Mouse (Mus musculus): ENCODE data around the gene Hibadh. TPM values are rescaled to one million over a fixed set of nuclear protein-coding genes. Genes with fewer than 3 reads are reported as not detected.
"Not testable (repeated sequence)": the region's sequence is repeated elsewhere in the genome, so short reads cannot be mapped to it uniquely, and the experiment has no call there.

Gene Hibadh
- polyA plus RNA-seq, 1 experiment from 2014 or later = 97.4 TPM

DNA sequence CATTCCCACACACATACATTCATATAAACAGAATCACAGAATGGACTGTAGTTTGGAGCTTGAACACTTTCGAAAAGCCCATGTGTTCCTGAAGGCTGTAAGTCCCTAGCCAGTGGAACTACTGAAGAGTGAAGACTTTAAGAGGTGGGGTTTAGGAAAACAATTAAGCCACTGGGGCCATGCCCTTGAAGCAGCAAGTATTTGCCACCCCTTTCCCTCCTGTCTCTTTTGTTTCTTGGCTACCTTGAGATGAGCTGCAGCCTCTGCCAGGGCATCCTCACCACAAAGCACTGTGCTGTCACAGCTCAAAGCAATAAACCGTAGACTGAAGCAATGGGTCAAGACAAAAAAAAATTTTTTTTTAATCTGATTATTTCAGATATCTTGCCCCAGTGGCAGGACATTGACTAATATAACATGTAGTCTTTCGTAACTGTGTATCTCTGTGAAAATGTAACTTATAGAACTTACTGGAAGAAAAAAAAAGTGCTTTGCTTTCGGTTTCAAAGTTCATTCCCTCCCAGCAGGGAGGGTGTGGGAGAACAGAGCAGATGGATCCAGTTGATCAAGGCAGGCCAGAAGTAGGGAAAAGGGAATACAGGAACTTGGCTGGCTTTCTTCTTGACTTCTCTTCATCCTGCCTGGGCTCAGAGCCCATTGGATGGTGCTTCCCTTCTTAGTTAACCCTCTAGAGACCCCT lies 35.2 kb upstream of the Hibadh start:
- no peak overlapping the region for H3K4me2 ChIP-seq (ENCODE audit: low read length)
- no peaks in the 10 kb centered on the region for H3K9me3 ChIP-seq (ENCODE audit: control insufficient read depth, low read length)
- no peak overlapping the region for H3K9ac ChIP-seq (ENCODE audit: low read length)
- no peak for ATAC-seq (ENCODE audit: insufficient number of reproducible peaks, insufficient read depth, low FRiP score, low read depth)
- WGBS = 69% methylated on average over 4 of the region's 4 CpGs
- H3K27ac ChIP-seq (replicated peaks in 1 of 2; ENCODE audit: control insufficient read depth in 1 of 2, insufficient read depth in 1 of 2, low read depth in 2 of 2, low read length in 2 of 2) = no peak overlapping the region
- H3K27me3 ChIP-seq (ENCODE audit: control insufficient read depth, insufficient read depth, low read length) = no peaks in the 10 kb centered on the region
- H3K4me3 ChIP-seq (ENCODE audit: control insufficient read depth in 1 of 2, insufficient read depth in 1 of 2, low read depth in 1 of 2, low read length in 2 of 2) = no peak overlapping the region
- no peaks in the 10 kb centered on the region for H3K36me3 ChIP-seq (ENCODE audit: control insufficient read depth, insufficient read depth, low read length)
- H3K4me1 ChIP-seq (ENCODE audit: control insufficient read depth in 2 of 2, insufficient read depth in 2 of 2, low read length in 2 of 2) = peaks cover 0 to 2% of the 10 kb centered on the region in 2 experiments; a peak in 2 of 4 replicates

DNA sequence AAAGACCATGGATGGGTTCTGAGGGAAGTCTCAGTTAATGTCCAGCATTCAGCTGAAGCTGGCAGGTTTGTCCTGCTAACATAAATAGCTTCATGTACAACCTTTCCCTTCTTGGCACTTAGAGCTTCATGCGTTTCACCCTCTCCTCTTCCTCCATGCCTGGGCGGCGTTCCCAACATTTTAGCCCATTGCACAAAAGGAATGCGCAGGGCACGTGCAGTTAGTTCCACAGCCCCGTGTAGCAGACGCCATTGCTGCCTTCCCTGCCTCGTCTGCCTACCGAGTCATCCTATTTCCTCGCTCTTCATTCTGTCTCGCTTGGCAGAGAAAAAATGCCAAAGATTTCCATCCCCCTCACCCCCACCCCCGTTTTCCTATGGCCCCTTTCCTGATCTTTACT lies 34.4 kb upstream of the Hibadh start:
- Histone ChIP-seq H3K9ac (ENCODE audit: low read length) (no peak overlapping the region), H3K9me3 (ENCODE audit: control insufficient read depth, low read length) (no peaks in the 10 kb centered on the region), H3K4me1 (ENCODE audit: control insufficient read depth in 2 of 2, insufficient read depth in 2 of 2, low read length in 2 of 2) (peaks cover 0 to 2% of the 10 kb centered on the region in 2 experiments; a peak in 2 of 4 replicates), H3K4me2 (ENCODE audit: low read length) (no peak overlapping the region), H3K27me3 (ENCODE audit: control insufficient read depth, insufficient read depth, low read length) (no peaks in the 10 kb centered on the region), H3K4me3 (ENCODE audit: control insufficient read depth in 1 of 2, insufficient read depth in 1 of 2, low read depth in 1 of 2, low read length in 2 of 2) (no peak overlapping the region), H3K27ac (replicated peaks in 1 of 2; ENCODE audit: control insufficient read depth in 1 of 2, insufficient read depth in 1 of 2, low read depth in 2 of 2, low read length in 2 of 2) (no peak overlapping the region), H3K36me3 (ENCODE audit: control insufficient read depth, insufficient read depth, low read length) (no peaks in the 10 kb centered on the region)
- no peak for ATAC-seq (ENCODE audit: insufficient number of reproducible peaks, insufficient read depth, low FRiP score, low read depth)
- WGBS = 66% methylated on average over 12 of the region's 12 CpGs

DNA sequence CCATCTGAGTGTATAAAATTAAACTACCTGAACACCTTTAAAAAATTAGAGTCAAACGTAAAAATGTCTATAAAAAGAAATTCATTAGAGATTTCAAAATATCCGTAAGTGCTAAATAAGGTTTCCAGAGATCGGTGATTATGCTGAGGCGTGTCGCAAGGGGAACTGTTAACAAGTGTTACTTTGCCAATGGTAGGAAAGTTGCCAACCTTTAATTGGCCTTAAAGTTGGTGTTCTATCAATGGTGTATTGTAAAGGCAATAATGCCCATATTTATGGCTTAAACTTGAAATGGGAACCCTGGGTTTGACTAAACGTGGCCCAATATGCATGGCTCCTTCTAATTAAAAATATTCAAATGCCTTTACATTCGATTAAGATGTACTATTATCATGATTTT lies 33.5 kb upstream of the Hibadh start:
- ATAC-seq (ENCODE audit: insufficient number of reproducible peaks, insufficient read depth, low FRiP score, low read depth) = no peak
- Histone ChIP-seq H3K9me3 (ENCODE audit: control insufficient read depth, low read length) (no peaks in the 10 kb centered on the region), H3K4me2 (ENCODE audit: low read length) (no peak overlapping the region), H3K9ac (ENCODE audit: low read length) (no peak overlapping the region), H3K4me1 (ENCODE audit: control insufficient read depth in 2 of 2, insufficient read depth in 2 of 2, low read length in 2 of 2) (peaks cover 0 to 2% of the 10 kb centered on the region in 2 experiments; a peak in 2 of 4 replicates), H3K27me3 (ENCODE audit: control insufficient read depth, insufficient read depth, low read length) (no peaks in the 10 kb centered on the region), H3K27ac (replicated peaks in 1 of 2; ENCODE audit: control insufficient read depth in 1 of 2, insufficient read depth in 1 of 2, low read depth in 2 of 2, low read length in 2 of 2) (no peak overlapping the region), H3K36me3 (ENCODE audit: control insufficient read depth, insufficient read depth, low read length) (no peaks in the 10 kb centered on the region), H3K4me3 (ENCODE audit: control insufficient read depth in 1 of 2, insufficient read depth in 1 of 2, low read depth in 1 of 2, low read length in 2 of 2) (no peak overlapping the region)
- 88% methylated on average over 7 of the region's 7 CpGs for WGBS

DNA sequence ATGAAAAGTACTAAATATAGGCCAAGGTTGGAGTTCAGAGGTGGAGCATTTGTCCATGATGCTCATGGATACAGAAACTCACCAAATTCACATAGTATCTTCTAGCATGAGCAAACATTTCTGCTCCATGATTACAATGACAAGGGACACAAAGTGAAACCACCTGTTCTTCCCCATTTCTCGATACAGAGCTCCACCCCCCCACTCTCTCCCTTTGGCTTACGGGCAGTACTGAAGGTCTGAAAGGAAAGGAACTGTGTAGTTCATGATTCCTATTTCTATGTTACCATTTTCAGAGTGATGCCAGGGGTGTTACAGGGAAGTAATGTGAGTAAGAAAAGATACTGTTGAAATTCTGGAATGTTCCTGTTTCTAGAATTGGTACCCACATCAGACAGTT lies 32.4 kb upstream of the Hibadh start:
- Histone ChIP-seq H3K27me3 (ENCODE audit: control insufficient read depth, insufficient read depth, low read length) (no peaks in the 10 kb centered on the region), H3K4me1 (ENCODE audit: control insufficient read depth in 2 of 2, insufficient read depth in 2 of 2, low read length in 2 of 2) (peaks cover 0 to 2% of the 10 kb centered on the region in 2 experiments; a peak in 2 of 4 replicates), H3K4me3 (ENCODE audit: control insufficient read depth in 1 of 2, insufficient read depth in 1 of 2, low read depth in 1 of 2, low read length in 2 of 2) (no peak overlapping the region), H3K9me3 (ENCODE audit: control insufficient read depth, low read length) (no peaks in the 10 kb centered on the region), H3K9ac (ENCODE audit: low read length) (no peak overlapping the region), H3K36me3 (ENCODE audit: control insufficient read depth, insufficient read depth, low read length) (no peaks in the 10 kb centered on the region), H3K4me2 (ENCODE audit: low read length) (no peak overlapping the region), H3K27ac (replicated peaks in 1 of 2; ENCODE audit: control insufficient read depth in 1 of 2, insufficient read depth in 1 of 2, low read depth in 2 of 2, low read length in 2 of 2) (no peak overlapping the region)
- no peak for ATAC-seq (ENCODE audit: insufficient number of reproducible peaks, insufficient read depth, low FRiP score, low read depth)
- WGBS = 70% methylated on average over 2 of the region's 2 CpGs

DNA sequence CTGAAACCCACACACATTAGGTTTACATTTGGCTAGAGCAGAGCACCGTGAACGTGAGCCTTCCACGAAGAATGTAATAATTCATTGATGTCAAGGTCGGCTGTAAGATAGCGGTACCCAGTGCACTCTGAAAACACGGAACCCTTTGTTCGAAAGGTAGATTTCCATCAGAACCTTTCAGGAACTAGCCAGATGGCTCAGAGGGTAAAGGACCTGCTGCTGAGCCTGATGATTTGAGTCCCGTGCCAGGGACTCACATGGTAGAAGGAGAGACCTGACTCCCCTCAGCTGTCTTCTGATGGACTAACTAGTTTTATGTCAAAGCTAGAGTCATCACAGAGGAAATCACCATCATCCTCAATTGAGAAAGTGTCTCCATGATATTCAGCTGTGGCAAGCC lies 31.6 kb upstream of the Hibadh start:
- peaks cover 0 to 2% of the 10 kb centered on the region in 2 experiments; a peak in 2 of 4 replicates for H3K4me1 ChIP-seq (ENCODE audit: control insufficient read depth in 2 of 2, insufficient read depth in 2 of 2, low read length in 2 of 2)
- no peak overlapping the region for H3K4me3 ChIP-seq (ENCODE audit: control insufficient read depth in 1 of 2, insufficient read depth in 1 of 2, low read depth in 1 of 2, low read length in 2 of 2)
- H3K9me3 ChIP-seq (ENCODE audit: control insufficient read depth, low read length) = no peaks in the 10 kb centered on the region
- ATAC-seq (ENCODE audit: insufficient number of reproducible peaks, insufficient read depth, low FRiP score, low read depth) = no peak
- WGBS = 75% methylated on average over 8 of the region's 8 CpGs
- no peaks in the 10 kb centered on the region for H3K36me3 ChIP-seq (ENCODE audit: control insufficient read depth, insufficient read depth, low read length)
- no peak overlapping the region for H3K4me2 ChIP-seq (ENCODE audit: low read length)
- H3K9ac ChIP-seq (ENCODE audit: low read length) = no peak overlapping the region
- H3K27ac ChIP-seq (replicated peaks in 1 of 2; ENCODE audit: control insufficient read depth in 1 of 2, insufficient read depth in 1 of 2, low read depth in 2 of 2, low read length in 2 of 2) = no peak overlapping the region
- no peaks in the 10 kb centered on the region for H3K27me3 ChIP-seq (ENCODE audit: control insufficient read depth, insufficient read depth, low read length)

DNA sequence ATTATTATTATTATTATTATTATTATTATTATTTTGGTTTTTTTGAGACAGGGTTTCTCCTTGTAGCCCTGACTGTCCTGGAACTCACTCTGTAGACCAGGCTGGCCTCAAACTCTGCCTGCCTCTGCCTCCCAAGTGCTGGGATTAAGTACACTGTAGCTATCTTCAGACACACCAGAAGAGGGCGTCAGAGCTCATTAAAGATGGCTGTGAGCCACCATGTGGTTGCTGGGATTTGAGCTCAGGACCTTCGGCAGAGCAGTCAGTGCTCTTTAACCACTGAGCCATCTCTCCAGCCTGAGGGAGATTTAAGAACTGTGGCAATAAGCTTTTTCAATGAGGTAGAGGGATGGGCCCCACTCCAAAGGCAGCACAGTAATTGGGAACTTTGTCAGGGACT lies 29.7 kb upstream of the Hibadh start:
- not testable (repeated sequence) for H3K4me1 ChIP-seq (ENCODE audit: control insufficient read depth in 2 of 2, insufficient read depth in 2 of 2, low read length in 2 of 2); H3K4me3 ChIP-seq (ENCODE audit: control insufficient read depth in 1 of 2, insufficient read depth in 1 of 2, low read depth in 1 of 2, low read length in 2 of 2); H3K4me2 ChIP-seq (ENCODE audit: low read length); H3K9ac ChIP-seq (ENCODE audit: low read length); H3K9me3 ChIP-seq (ENCODE audit: control insufficient read depth, low read length); H3K36me3 ChIP-seq (ENCODE audit: control insufficient read depth, insufficient read depth, low read length); ATAC-seq (ENCODE audit: insufficient number of reproducible peaks, insufficient read depth, low FRiP score, low read depth); H3K27ac ChIP-seq (replicated peaks in 1 of 2; ENCODE audit: control insufficient read depth in 1 of 2, insufficient read depth in 1 of 2, low read depth in 2 of 2, low read length in 2 of 2); H3K27me3 ChIP-seq (ENCODE audit: control insufficient read depth, insufficient read depth, low read length)
- WGBS = 51% methylated on average over 2 of the region's 2 CpGs

DNA sequence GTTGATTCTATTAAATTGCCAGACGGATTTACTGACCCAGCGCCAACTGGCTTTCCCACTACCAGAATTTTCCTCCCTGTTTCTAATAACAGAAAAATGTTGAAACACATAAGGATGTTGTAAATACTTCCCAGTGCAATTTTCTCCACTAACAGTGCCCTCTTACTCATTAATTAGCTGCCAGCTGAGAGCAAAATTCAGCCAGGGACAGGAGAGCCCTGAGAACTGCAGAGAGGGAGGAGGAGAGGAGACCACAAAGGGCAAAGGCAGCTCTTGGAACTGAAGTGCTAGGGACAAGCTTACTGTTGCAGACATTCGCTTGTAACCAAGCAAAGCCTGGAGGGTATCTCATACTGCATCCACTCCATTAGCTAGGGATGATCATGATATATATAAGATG lies 27.5 kb upstream of the Hibadh start:
- Histone ChIP-seq H3K9me3 (ENCODE audit: control insufficient read depth, low read length) (no peaks in the 10 kb centered on the region), H3K27ac (replicated peaks in 1 of 2; ENCODE audit: control insufficient read depth in 1 of 2, insufficient read depth in 1 of 2, low read depth in 2 of 2, low read length in 2 of 2) (no peak overlapping the region), H3K27me3 (ENCODE audit: control insufficient read depth, insufficient read depth, low read length) (no peaks in the 10 kb centered on the region), H3K4me1 (ENCODE audit: control insufficient read depth in 2 of 2, insufficient read depth in 2 of 2, low read length in 2 of 2) (no peaks in the 10 kb centered on the region), H3K4me3 (ENCODE audit: control insufficient read depth in 1 of 2, insufficient read depth in 1 of 2, low read depth in 1 of 2, low read length in 2 of 2) (no peak overlapping the region), H3K9ac (ENCODE audit: low read length) (no peak overlapping the region), H3K4me2 (ENCODE audit: low read length) (no peak overlapping the region), H3K36me3 (ENCODE audit: control insufficient read depth, insufficient read depth, low read length) (no peaks in the 10 kb centered on the region)
- ATAC-seq (ENCODE audit: insufficient number of reproducible peaks, insufficient read depth, low FRiP score, low read depth) = no peak
- WGBS = 68% methylated on average over 3 of the region's 3 CpGs

DNA sequence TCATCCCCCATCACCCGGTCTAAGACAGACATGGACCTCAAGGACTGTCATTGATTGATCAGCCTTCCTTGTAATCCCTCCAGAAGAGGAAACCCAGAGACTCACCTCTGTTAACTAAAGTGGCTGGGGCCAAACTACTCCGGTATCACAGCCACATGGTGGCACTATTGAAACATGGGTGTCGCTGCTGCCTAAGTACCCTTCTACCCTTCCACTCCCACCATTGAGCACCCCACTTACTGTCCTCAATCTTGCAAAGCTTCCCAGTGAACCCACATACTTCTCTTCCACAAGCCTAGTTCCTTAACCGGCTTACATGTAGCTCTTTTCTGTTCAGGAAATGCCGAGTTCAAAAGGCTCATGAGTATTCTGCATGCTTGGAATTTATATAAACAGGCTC lies 22.8 kb upstream of the Hibadh start:
- Histone ChIP-seq H3K4me2 (ENCODE audit: low read length) (no peak overlapping the region), H3K9ac (ENCODE audit: low read length) (no peak overlapping the region), H3K27me3 (ENCODE audit: control insufficient read depth, insufficient read depth, low read length) (no peaks in the 10 kb centered on the region), H3K4me1 (ENCODE audit: control insufficient read depth in 2 of 2, insufficient read depth in 2 of 2, low read length in 2 of 2) (no peaks in the 10 kb centered on the region), H3K4me3 (ENCODE audit: control insufficient read depth in 1 of 2, insufficient read depth in 1 of 2, low read depth in 1 of 2, low read length in 2 of 2) (no peak overlapping the region), H3K36me3 (ENCODE audit: control insufficient read depth, insufficient read depth, low read length) (no peaks in the 10 kb centered on the region), H3K27ac (replicated peaks in 1 of 2; ENCODE audit: control insufficient read depth in 1 of 2, insufficient read depth in 1 of 2, low read depth in 2 of 2, low read length in 2 of 2) (no peak overlapping the region), H3K9me3 (ENCODE audit: control insufficient read depth, low read length) (no peaks in the 10 kb centered on the region)
- WGBS = 39% methylated on average over 5 of the region's 5 CpGs
- ATAC-seq (ENCODE audit: insufficient number of reproducible peaks, insufficient read depth, low FRiP score, low read depth) = no peak
